Mouse (Mus musculus): ENCODE data around the gene Fgfr2.

DNA sequence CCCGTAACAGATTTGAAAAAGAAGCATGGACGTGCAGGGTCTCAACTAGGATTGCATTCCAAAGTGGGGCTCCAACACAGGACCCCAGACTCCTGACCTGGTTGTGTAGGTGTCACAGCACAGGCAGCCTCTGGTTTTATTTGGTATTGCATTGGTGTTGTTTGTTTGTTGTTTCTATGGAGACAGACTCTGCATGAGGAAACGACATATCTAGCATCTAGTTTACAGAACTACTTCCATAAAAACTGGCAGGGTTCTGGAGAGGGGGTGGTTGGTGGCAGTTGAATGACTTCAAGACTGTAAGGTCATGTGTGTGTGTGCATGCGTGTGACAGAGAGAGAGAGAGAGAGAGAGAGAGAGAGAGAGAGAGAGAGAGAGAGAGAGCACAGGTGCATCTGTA, 2475.1 kb downstream of the Fgfr2 start:
- TF ChIP-seq POLR2A (IDR thresholded peaks at IDR 0.05; ENCODE audit: borderline replicate concordance, extremely low read depth, insufficient read depth, insufficient read length, poor library complexity, severe bottlenecking) (no peak), CTCF (IDR thresholded peaks at IDR 0.05; ENCODE audit: borderline replicate concordance, extremely low read depth, insufficient read depth, insufficient read length) (no peak)

All from brain, embryonic 14.5 days (tissue).